Mouse (Mus musculus) brain, embryonic 14.5 days (tissue): ENCODE measurements around the gene Pirt.

Experiments
- CTCF ChIP-seq: fragments of 200-500 bp; IDR thresholded peaks from 2 replicates; pipeline ENCODE4 v1.5.1; 2012; ENCODE audit warnings: inconsistent platforms, mild to moderate bottlenecking, moderate library complexity, borderline replicate concordance; ENCODE audit not compliant: insufficient read depth, insufficient read length; ENCODE audit errors: extremely low read depth
- POLR2A ChIP-seq: fragments of 200-500 bp; IDR thresholded peaks from 2 replicates; pipeline ENCODE4 v1.6.1; 2012; ENCODE audit warnings: mild to moderate bottlenecking, inconsistent platforms, borderline replicate concordance; ENCODE audit not compliant: poor library complexity, insufficient read depth, insufficient read length, severe bottlenecking; ENCODE audit errors: extremely low read depth

DNA sequence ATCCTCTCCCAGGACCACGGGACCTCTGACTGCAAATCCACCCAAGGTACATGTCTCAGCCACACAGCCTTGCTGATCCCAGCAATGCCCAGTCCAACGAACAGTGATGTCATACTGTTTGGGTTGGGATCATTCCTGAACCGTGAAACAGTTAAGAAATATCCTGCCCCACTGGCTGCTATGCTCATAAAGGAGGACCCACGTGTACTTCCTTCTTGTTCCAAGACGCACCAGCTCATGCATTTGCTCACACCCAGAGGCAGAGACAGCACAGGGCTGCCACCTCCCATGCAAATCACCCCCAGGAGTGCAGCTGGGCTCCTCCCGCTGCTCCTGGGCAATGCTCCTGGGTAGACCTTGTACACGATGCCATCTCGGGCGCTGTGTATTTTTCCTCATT, 44.5 kb downstream of the Pirt start, which contains the start of gene Tmem238l:
- TF ChIP-seq CTCF (no peak), POLR2A (no peak)
